Mouse (Mus musculus): ENCODE results near the gene Katnal1. TPM values are rescaled to one million over a fixed set of nuclear protein-coding genes. Genes with fewer than 3 reads are reported as not detected.
A peak's percentile ranks its signal among the peaks of the same experiment; 100 is the strongest.

The Katnal1 gene
- total and polyA plus RNA-seq, 3 experiments: 2.8 to 7.0 (median 3.2) TPM

- TF ChIP-seq NRF1 (IDR thresholded peaks at IDR 0.05; ENCODE audit: low read depth, low read length) (no peak), MXI1 (IDR thresholded peaks at IDR 0.05; ENCODE audit: low read depth, low read length) (no peak), ZC3H11A (IDR thresholded peaks at IDR 0.05; ENCODE audit: low read depth, low read length) (no peak), ELF1 (IDR thresholded peaks at IDR 0.05; ENCODE audit: low read depth, low read length) (no peak), MEF2A (IDR thresholded peaks at IDR 0.05; ENCODE audit: borderline replicate concordance, low read depth, low read length) (peak; percentile 98), ZKSCAN1 (IDR thresholded peaks at IDR 0.05; ENCODE audit: borderline replicate concordance, low read depth, low read length) (no peak), SIN3A (IDR thresholded peaks at IDR 0.05; ENCODE audit: low read length) (no peak; the same call in 1 of the 2 replicates), UBTF (IDR thresholded peaks at IDR 0.05; ENCODE audit: low read depth, low read length) (no peak), MAFK (IDR thresholded peaks at IDR 0.05; ENCODE audit: insufficient replicate concordance, low read length) (peak; percentile 9; the same call in 1 of the 2 replicates), ETS1 (conservative IDR thresholded peaks at IDR 0.05; ENCODE audit: low read depth, low read length) (peak; percentile 91), IRF4 (IDR thresholded peaks at IDR 0.05; ENCODE audit: low read depth, low read length) (peak; percentile 16; the same call in 1 of the 2 replicates), NELFE (IDR thresholded peaks at IDR 0.05; ENCODE audit: low read depth, low read length) (no peak), CHD2 (IDR thresholded peaks at IDR 0.05; ENCODE audit: low read length) (no peak), MYC (IDR thresholded peaks at IDR 0.05; ENCODE audit: low read depth, low read length) (no peak)
Observed at GRCm38 (mm10) chr5:148943444-148943843, 14.3 kb upstream of the Katnal1 start (continued).

GRCm38 (mm10) chr5:148942957-148943356, 13.8 kb upstream of the Katnal1 start:
- in situ Hi-C loops (cut with MboI; ENCODE audit: low pct_ligation_motif_present, low pct_unique_long_range_greater_than_20kb, low sequenced_read_pairs) (no loop called here), dilution Hi-C loops (cut with MboI; ENCODE audit: extremely low pct_ligation_motif_present, extremely low pct_unique_long_range_greater_than_20kb, low sequenced_read_pairs) (no loop called here)
- no peak for TF ChIP-seq ETS1 (conservative IDR thresholded peaks at IDR 0.05; ENCODE audit: low read depth, low read length)
- TF ChIP-seq SIN3A (IDR thresholded peaks at IDR 0.05; ENCODE audit: low read length): peak; percentile 48; the same call in 1 of the 2 replicates
- 0 out of 2 replicates have a peak, but pooled peaks have one; percentile 25 for TF ChIP-seq CHD2 (IDR thresholded peaks at IDR 0.05; ENCODE audit: low read length)
- TF ChIP-seq CHD1 (IDR thresholded peaks at IDR 0.05; ENCODE audit: low read depth, low read length): peak; percentile 39; the same call in 1 of the 2 replicates
- TF ChIP-seq ZMIZ1 (IDR thresholded peaks at IDR 0.05; ENCODE audit: low read depth, low read length): no peak
- TF ChIP-seq SMC3 (IDR thresholded peaks at IDR 0.05; ENCODE audit: low read depth, low read length): 0 out of 2 replicates have a peak, but pooled peaks have one; percentile 3
- TF ChIP-seq CTCF (conservative IDR thresholded peaks at IDR 0.05 in 1 of 2, IDR thresholded peaks at IDR 0.05 in 1 of 2; ENCODE audit: low read depth in 2 of 2, low read length in 2 of 2): peak; percentile 22 to 40; a peak in 2 of 4 replicates
- TF ChIP-seq MYC (IDR thresholded peaks at IDR 0.05; ENCODE audit: low read depth, low read length): no peak
- no peak for TF ChIP-seq GABPA (IDR thresholded peaks at IDR 0.05; ENCODE audit: insufficient replicate concordance, low read depth, low read length)
- no peak for TF ChIP-seq IRF4 (IDR thresholded peaks at IDR 0.05; ENCODE audit: low read depth, low read length)
- Histone ChIP-seq H3K4me3 (replicated peaks in 1 of 3; ENCODE audit: low read depth in 2 of 3, low read length in 2 of 3, poor library complexity in 1 of 3) (peak overlapping the region in 1 of 3 experiments; percentile 13), H3K27ac (ENCODE audit: insufficient read depth, low read depth) (peak overlapping the region; percentile 66; the same call in 1 of the 2 replicates), H3K9me3 (replicated peaks; ENCODE audit: low read length) (peaks cover 13% of the 10 kb centered on the region), H3K4me1 (ENCODE audit: control insufficient read depth in 1 of 2, insufficient read depth in 2 of 2) (peaks cover 20 to 84% of the 10 kb centered on the region in 2 experiments; a peak in 3 of 4 replicates), H3K9ac (ENCODE audit: insufficient read depth, low read depth) (no peak overlapping the region), H3K4me2 (ENCODE audit: insufficient read depth, low read depth, poor library complexity, severe bottlenecking) (peak overlapping the region; percentile 2; the same call in 1 of the 2 replicates), H3K36me3 (replicated peaks in 1 of 2; ENCODE audit: control insufficient read depth in 1 of 2, insufficient read depth in 1 of 2, low read length in 1 of 2) (no peaks in the 10 kb centered on the region), H3K27me3 (replicated peaks) (no peaks in the 10 kb centered on the region), H3K79me2 (replicated peaks; ENCODE audit: control insufficient read depth, extremely low read depth, insufficient read depth, poor library complexity, severe bottlenecking) (no peaks in the 10 kb centered on the region)
- DNase-seq (ENCODE audit: extremely low read depth): peak; percentile 63
